Mouse (Mus musculus) midbrain, embryonic 12.5 days (tissue): ENCODE measurements at regions not wholly inside any gene's neighbourhood (a gene's known extent, or its start where the extent isn't known, plus 50 kb on each side); places are given as distances from the start of the nearest gene placed in this dataset.
A peak's percentile ranks its signal among the peaks of the same experiment; 100 is the strongest.

Experiments used
- ATAC-seq: fragments of 200-750 bp; cut with Nextera tagmentation; 2 replicates; pipeline ENCODE4 v1.8.0; 2017; ENCODE audit warnings: low read depth, moderate TSS enrichment, moderate library complexity; ENCODE audit not compliant: low FRiP score
- H3K27ac ChIP-seq: fragments of 300-500 bp; sonication (generic); replicated peaks from 2 replicates; pipeline ENCODE4 v1.5.1; 2016; ENCODE audit warnings: mild to moderate bottlenecking
- H3K27me3 ChIP-seq: fragments of 300-500 bp; sonication (generic); 2 replicates; pipeline ENCODE4 v1.6.1; 2016; ENCODE audit warnings: mild to moderate bottlenecking
- H3K36me3 ChIP-seq: fragments of 300-500 bp; sonication (generic); 2 replicates; pipeline ENCODE4 v1.6.1; 2016
- H3K4me1 ChIP-seq: fragments of 300-500 bp; sonication (generic); 2 replicates; pipeline ENCODE4 v1.6.1; 2016
- H3K4me2 ChIP-seq: fragments of 300-500 bp; sonication (generic); replicated peaks from 2 replicates; pipeline ENCODE4 v1.6.1; 2016; ENCODE audit warnings: mild to moderate bottlenecking, moderate library complexity
- H3K4me3 ChIP-seq: fragments of 300-500 bp; sonication (generic); 2 replicates; pipeline ENCODE4 v1.5.1; 2016; ENCODE audit warnings: mild to moderate bottlenecking
- H3K9ac ChIP-seq: fragments of 300-500 bp; sonication (generic); replicated peaks from 2 replicates; pipeline ENCODE4 v1.6.1; 2016; ENCODE audit warnings: mild to moderate bottlenecking, moderate library complexity
- H3K9me3 ChIP-seq: fragments of 300-500 bp; sonication (generic); 2 replicates; pipeline ENCODE4 v1.6.1; 2016; ENCODE audit warnings: mild to moderate bottlenecking
- WGBS: fragments of 180-500 bp; shearing (Covaris S2); methylation state at CpG from one replicate; pipeline ENCODE4 v1.1.7; 2016; 5-methylcytosine and 5-hydroxymethylcytosine counted together

GRCm38 (mm10) chr3:159282594-159282993 is 212.6 kb upstream of the Depdc1a start:
- Histone ChIP-seq H3K9me3 (no peaks in the 10 kb centered on the region), H3K4me1 (no peaks in the 10 kb centered on the region), H3K4me2 (no peak overlapping the region), H3K27me3 (no peaks in the 10 kb centered on the region), H3K27ac (no peak overlapping the region), H3K9ac (no peak overlapping the region), H3K4me3 (no peak overlapping the region), H3K36me3 (no peaks in the 10 kb centered on the region)
- 88% methylated on average over 3 of the region's 3 CpGs for WGBS
- peak; percentile 23; the same call in 1 of the 2 replicates for ATAC-seq

GRCm38 (mm10) chr3:159317471-159317870 is 177.8 kb upstream of the Depdc1a start:
- no peaks in the 10 kb centered on the region for H3K9me3 ChIP-seq
- H3K27me3 ChIP-seq: no peaks in the 10 kb centered on the region
- H3K4me2 ChIP-seq: no peak overlapping the region
- H3K27ac ChIP-seq: no peak overlapping the region
- H3K36me3 ChIP-seq: no peaks in the 10 kb centered on the region
- H3K4me3 ChIP-seq: no peak overlapping the region
- H3K9ac ChIP-seq: no peak overlapping the region
- WGBS: 76% methylated on average over 3 of the region's 3 CpGs
- no peak for ATAC-seq
- no peaks in the 10 kb centered on the region for H3K4me1 ChIP-seq

GRCm38 (mm10) chr3:159348053-159348452 is 147.2 kb upstream of the Depdc1a start:
- H3K4me2 ChIP-seq: no peak overlapping the region
- H3K4me3 ChIP-seq: no peak overlapping the region
- H3K4me1 ChIP-seq: no peaks in the 10 kb centered on the region
- H3K27ac ChIP-seq: no peak overlapping the region
- H3K36me3 ChIP-seq: no peaks in the 10 kb centered on the region
- no peak for ATAC-seq
- no peaks in the 10 kb centered on the region for H3K9me3 ChIP-seq
- WGBS: 88% methylated on average over 2 of the region's 2 CpGs
- H3K9ac ChIP-seq: no peak overlapping the region
- H3K27me3 ChIP-seq: no peaks in the 10 kb centered on the region

GRCm38 (mm10) chr3:159353730-159354129 is 141.5 kb upstream of the Depdc1a start:
- H3K36me3 ChIP-seq: no peaks in the 10 kb centered on the region
- no peak overlapping the region for H3K9ac ChIP-seq
- H3K4me2 ChIP-seq: no peak overlapping the region
- ATAC-seq: no peak
- no peaks in the 10 kb centered on the region for H3K4me1 ChIP-seq
- WGBS: 89% methylated on average over 6 of the region's 6 CpGs
- H3K27ac ChIP-seq: no peak overlapping the region
- no peak overlapping the region for H3K4me3 ChIP-seq
- H3K9me3 ChIP-seq: no peaks in the 10 kb centered on the region
- H3K27me3 ChIP-seq: no peaks in the 10 kb centered on the region

- Histone ChIP-seq H3K9ac (no peak overlapping the region), H3K4me2 (no peak overlapping the region), H3K4me1 (no peaks in the 10 kb centered on the region), H3K9me3 (no peaks in the 10 kb centered on the region), H3K36me3 (no peaks in the 10 kb centered on the region), H3K4me3 (no peak overlapping the region), H3K27ac (no peak overlapping the region), H3K27me3 (no peaks in the 10 kb centered on the region)
- ATAC-seq: no peak
These were observed 122.1 kb upstream of the Depdc1a start for GRCm38 (mm10) chr3:159373177-159373576.
